Mouse (Mus musculus) gastrocnemius, postnatal 36 days (tissue): ENCODE measurements at regions not wholly inside any gene's neighbourhood (a gene's known extent, or its start where the extent isn't known, plus 50 kb on each side); places are given as distances from the start of the nearest gene placed in this dataset.
A peak's percentile ranks its signal among the peaks of the same experiment; 100 is the strongest.

ENCODE experiments used
- DNase-seq, 2 experiments: peaks; one replicate each; pipeline ENCODE4 v3.0.0; 2022
- intact Hi-C: fragments of 180-260 bp; cut with DNase I; formaldehyde crosslinking; loops from one replicate; pipeline ENCODE4 v1.15.1; 2025

DNA sequence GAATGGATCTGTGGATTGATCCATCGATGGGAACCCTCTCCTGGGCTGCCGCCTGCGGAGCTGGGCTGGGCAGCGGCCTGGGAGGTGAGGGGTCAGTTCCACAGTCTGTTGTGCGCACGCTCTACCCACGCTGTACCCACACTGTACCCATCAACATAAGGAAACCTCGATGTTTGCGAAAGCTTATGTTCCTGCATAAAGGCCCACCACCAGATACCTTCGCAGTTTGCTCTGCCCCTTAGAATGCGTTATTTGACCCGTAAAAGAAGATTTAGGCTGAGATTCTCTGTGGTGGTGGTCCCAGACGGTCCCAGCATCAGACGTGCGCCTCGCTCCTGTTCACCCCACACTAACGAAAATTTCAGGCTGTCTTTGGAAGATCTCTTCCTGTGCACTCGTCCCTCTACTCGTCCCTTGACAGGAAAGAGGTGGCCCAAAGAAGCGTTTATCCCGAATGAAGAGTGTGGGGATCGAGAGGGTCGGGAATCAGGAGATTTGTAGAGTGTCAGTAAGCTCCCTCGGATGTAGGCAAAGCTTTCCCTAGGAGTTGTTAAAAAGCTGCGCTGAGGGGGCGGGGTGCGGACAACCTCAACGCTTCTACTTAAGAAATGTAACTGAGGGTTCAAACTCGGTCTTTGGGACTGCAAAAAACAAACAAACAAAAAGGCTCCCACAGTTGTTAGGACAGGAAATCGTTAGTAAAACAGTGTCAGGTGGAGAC, 123.9 kb downstream of the Tmem161b start:
- intact Hi-C loops: loop anchor here (10.0 kb wide), 1 partner anchor 631 kb away; no protein-coding TSS in a partner anchor
- no peak for DNase-seq

DNA sequence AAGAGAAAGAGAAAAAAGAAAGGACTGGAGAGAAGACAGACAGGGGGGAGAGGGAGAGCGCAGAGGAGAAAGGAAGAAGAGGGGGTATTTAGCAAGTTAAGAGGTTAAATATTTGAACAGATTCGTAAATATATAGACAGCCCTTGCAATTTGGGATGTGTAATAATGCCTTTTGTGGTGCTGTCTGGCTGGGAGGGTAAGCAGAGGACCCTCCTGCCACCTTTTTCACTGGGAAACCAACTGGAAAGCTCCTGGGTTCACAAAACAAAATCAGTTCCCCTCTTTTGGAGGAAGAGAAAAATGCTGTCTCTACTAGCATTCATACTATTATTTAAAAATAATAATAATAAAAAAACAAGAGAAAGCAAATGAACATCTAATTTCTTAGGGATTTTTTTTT, 124.5 kb downstream of the Tmem161b start:
- no peak for DNase-seq
- intact Hi-C loops: loop anchor here (10.0 kb wide), 1 partner anchor 632 kb away; no protein-coding TSS in a partner anchor

DNA sequence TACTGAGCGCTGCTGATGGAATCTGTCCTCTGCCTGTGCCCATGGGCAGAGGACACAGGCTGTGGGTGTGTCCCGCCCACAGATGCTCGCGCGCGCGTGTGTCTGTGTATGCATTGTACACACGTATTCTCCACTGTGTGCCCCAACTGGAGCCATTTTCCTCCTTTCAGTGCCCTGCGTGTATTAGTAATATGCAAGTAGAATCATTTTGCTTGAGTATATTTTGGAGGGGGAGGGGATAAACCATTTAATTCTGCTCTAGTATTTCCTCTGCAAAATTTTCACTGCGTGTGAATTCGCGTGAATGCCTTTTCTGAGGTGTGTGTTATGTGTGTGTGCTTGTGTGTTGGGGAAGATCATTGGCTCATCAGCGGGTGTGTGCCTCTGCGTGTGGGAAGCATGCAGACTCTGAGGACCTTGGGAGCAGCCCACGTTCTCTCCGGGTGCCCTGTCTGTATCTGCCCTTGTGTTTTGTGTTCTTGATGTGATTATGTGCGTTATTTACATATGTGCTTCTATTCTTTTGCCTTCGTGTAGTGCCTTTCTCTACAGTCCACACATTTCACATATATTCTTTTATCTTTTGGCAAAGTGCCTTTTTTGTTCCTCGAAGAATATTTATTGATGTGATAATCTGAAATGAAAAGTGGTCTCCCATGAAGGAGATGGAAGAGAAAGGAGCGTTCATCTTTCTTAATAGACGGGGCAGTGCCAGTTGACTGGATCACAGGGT, 125.3 kb downstream of the Tmem161b start:
- DNase-seq: no peak
- intact Hi-C loops: loop anchor here (10.0 kb wide), 1 partner anchor 633 kb away; no protein-coding TSS in a partner anchor

DNA sequence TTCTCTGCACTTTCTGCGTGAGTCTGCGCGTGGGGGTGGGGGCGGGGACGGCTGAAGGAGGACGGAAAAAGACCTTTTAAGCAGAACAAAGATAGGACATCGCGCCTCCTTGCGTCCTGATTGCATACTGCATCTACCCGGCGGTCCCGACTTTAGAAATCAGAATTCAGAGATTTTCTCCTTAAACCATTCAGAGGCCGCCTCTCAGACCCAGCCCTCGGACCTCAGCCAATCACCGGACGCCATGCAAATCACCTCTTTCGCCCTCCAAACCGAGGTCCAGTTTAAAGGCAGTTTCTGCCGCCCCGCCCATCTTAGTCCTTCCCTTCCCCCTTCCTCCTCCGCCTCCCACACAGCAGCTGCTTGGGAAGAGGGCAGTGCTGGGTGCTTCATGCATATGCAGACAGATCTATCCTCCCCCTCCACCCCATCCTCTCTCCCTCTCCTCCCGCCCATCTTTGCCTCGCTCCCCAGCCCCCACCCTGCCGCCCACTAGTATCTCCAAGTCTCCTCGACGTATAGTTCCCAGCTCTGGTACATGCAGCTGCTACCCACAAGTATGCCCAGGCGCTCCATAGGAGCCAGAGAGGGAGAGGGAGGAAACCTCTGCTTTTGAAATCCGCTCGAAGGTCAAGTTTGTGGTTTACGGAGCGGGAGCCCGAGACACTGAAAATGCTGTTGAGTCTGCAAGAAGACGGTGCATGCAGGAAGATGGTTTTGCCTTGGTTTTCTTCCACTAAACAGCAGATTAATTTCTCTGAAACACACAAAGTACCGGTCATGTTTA, 126.0 kb downstream of the Tmem161b start:
- intact Hi-C loops: loop anchor here (10.0 kb wide), 1 partner anchor 633 kb away; no protein-coding TSS in a partner anchor
- peak; percentile 77 to 85 for DNase-seq

DNA sequence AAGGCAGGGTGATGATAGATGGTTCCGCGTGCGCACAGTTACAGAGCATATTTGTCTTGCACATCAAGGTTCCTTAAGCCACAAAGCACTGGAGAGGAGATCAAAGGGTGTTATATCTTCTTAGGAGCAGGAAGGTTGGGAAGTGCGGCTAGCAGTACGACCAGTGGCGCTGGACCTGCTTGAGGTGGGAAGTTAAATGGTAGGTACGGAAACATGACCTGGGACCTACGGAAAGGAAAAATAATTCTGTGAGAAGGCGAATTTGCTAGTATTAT, 126.5 kb downstream of the Tmem161b start:
- intact Hi-C loops: loop anchor here (10.0 kb wide), 1 partner anchor 634 kb away; no protein-coding TSS in a partner anchor
- no peak for DNase-seq

DNA sequence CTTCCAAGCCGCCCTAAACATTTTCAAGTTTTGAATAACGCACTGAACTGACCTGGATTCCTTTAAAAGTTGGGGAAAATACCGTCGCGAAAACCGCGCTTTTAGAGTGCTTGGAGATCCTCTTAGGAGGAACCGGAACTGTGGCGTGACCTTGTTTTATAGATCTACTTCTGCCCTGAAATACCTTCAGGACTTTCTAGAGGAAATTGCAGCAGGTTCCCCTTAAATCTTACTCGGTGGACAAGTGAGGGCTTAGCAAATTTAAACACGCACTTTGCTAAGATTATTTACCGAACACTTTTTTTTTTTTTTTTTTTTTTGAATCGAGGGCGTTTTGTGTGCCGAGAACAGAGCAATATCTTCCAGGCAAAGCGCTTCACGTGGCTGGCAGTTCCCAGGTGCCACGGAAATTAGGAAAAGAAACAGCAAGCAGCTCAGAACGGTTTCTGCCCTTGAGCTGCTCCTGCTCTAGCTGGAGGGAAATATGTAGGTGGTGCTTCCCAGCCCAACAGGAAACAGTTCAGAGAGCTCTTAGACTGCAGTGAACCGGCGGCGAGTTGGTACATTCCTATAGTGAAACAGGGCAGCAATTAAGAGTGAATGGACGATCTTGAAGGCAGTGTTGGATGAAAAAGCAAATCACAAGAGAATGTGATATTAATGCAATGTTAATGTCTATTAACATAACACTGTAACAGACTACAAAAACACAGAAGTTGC, 127.1 kb downstream of the Tmem161b start:
- DNase-seq: no peak
- intact Hi-C loops: loop anchor here (10.0 kb wide), 1 partner anchor 634 kb away; no protein-coding TSS in a partner anchor

DNA sequence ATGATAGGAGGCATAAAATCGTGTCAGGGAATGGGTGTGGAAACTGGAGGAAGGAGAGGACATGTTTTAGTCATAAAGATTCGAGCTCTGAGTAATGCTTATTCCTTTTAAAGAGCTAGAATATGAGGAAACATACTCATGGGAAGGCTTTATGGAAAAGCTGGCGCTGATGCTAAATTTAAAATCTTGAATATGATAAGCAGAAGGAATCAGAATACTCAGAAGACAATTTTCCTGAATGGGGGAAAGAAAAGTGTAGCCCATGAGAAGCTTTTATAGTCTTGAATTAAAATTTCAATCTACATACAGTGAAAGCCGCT, 127.6 kb downstream of the Tmem161b start:
- intact Hi-C loops: loop anchor here (10.0 kb wide), 1 partner anchor 635 kb away; no protein-coding TSS in a partner anchor
- no peak for DNase-seq

DNA sequence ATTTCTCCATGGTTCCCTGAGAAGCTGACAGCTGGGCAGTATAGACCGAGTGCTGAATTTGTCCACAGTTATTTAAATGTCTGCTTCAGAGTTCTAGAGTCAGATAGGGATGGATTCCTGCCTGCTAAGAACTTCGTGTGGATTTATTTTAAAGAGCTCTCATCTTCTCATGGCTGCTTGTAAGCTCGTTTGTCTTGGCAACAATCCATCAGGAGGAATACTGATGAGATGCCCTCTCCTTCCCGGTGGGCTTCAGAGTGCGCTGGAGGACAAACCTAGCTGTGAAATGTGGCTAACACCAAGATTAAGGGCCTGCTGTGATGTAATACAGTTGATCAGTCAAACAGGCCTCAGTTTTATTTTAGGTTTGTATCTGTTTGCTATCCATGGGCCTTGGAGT, 128.7 kb downstream of the Tmem161b start:
- DNase-seq: no peak
- intact Hi-C loops: no loop called here

DNA sequence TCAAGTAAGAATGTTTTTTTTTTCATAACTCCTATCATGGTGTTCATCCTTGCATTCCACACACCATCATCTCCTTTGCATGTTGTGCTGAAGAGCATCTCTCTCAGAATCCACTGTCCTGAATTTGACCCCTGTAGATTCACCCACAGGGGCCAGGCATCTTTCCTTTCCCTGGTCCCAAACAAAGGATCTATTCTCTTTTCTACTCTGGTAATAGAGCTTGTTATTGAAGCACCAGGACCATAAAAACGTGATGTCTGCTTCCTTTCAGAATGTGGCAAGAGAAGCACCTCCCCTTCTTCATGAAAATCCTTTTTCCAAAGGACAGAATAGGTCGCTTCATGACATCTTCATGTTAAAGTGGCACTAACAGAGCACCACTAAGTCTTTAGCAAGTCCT, 134.4 kb downstream of the Tmem161b start:
- intact Hi-C loops: no loop called here
- no peak for DNase-seq

DNA sequence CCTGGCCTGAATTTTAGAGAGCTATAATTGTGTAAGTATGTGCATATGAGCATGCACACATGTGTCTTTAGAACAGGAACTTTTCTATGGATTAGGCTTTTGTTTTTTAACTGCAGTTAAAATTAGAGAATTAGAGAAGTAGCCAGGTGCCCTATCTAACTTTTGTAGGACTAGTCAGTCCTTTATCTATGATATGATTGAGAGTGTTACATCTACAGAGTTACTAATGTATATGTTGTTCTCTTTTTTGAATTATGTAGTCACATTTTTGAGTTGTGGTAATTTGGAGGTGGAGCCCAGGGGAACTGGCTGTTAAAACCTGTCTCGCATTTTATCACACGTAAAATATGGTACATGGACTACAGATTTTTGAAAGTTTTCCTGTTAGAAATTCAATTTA, 138.4 kb downstream of the Tmem161b start:
- DNase-seq: no peak
- intact Hi-C loops: no loop called here

DNA sequence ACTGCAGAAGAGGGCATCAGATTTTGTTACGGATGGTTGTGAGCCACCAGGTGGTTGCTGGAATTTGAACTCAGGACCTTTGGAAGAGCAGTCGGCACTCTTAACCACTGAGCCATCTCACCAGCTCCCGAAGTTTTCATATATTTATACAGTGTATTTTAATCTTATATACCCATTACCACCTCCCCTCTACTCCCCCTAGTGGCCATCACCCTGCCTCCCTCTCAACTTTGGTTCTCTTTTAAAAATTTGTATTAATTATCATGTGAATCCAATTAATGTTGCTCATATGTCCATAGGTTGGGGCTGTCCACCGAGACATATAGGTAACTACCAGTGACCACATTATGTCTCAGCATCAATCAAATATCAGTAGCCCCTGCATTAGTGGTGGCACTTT, 142.0 kb downstream of the Tmem161b start:
- intact Hi-C loops: no loop called here
- no peak for DNase-seq

DNA sequence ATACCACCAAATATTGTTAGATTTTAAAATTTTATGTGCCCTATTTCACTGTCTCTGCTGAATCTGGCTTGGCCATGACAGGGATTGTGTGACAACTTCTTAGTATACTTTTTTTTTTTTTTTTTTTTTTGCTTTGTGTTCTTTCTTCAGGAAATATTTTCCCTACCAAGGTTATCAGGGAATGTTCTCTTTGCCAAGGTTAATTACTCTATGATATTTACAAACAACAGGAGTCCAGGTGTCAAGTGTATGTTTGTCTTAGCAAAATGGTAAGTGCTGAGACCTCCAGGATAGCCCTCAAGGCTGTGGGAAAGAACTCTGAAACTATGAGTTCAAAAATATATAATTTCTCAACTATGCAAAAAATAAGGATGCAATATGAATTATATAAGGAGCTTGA, 143.4 kb downstream of the Tmem161b start:
- intact Hi-C loops: no loop called here
- DNase-seq: no peak

DNA sequence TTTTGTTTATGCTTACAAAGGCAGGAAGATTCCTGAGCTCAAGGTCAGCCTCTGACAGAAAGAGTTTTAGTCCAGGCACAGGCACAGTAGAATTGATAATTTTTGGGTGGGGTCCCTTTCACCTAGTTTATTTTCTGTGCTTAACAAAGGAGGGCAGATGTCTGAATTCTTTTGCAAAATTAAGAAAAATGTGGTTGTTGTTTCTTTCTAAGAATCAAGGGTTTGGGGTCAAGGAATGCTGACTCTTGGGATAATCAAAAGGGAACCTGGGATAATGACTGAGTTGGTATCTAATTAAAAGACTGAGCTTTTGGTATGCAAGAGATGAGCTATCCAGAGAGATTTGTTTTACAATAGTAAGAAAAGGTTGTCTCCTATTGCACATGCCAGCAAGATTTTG, 143.9 kb downstream of the Tmem161b start:
- DNase-seq: no peak
- intact Hi-C loops: no loop called here

DNA sequence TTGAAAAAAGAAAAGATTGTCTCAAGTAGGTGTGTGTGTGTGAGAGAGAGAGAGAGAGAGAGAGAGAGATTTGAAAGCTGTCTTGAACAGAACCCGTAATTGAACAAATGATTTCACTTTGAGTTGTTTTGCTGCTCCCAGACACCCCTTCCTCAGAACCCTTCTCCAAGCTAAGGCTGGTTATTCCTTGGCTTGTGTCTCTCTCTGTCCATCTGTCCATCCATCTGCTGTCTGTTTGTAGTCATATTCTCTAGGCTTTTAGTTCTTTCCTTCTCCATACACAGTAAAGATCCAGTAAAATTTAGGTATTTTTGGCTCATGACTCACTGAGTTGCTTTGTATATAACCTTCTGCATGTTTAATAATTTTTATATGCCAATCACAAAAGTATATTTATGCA, 144.7 kb downstream of the Tmem161b start:
- intact Hi-C loops: no loop called here
- DNase-seq: no peak

DNA sequence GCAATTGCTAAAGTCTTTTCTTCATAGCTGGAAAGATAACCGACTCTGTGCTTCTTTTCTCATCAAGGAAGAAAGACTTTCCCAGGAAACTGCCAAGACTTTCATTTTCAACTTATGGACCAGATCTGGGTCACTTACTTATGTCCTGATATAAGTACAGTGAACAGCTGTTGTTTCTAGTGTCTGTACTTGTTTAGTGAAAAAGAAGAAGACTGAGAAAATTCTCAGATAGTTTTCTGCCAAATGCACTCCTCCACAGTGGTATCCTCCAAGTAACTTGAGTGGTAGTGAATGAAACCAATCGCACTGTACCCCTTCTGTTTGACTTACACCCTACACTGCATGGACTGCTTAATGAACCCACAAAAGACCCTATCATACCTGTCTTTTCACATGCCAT, 146.1 kb downstream of the Tmem161b start:
- DNase-seq: no peak
- intact Hi-C loops: no loop called here

DNA sequence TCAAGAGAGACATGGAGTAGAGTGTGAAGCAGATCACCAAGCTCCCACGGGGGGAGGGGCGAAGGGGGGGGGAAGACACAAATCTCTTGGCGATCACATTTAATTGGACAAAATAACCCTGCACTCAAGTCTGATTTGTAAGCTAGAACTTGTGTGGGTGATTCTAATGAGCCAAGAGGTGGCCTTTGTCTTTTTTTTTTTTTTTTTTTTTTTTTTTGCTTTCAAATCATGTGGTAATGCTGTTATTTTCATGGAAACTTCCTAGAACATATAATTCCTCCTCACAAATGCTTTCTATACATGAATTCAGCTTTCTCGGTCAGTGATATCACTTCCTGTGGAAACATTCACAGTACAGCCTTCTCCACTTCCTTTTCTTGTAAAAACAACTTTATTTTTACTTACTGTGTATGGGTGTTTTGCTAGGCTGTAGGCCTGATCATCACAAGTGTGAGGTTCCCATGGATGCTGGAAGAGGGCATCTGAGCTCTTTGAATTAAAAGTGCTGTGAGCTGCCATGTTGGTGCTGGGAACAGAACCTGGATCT, 152.7 kb downstream of the Tmem161b start:
- DNase-seq: no peak
- intact Hi-C loops: no loop called here

DNA sequence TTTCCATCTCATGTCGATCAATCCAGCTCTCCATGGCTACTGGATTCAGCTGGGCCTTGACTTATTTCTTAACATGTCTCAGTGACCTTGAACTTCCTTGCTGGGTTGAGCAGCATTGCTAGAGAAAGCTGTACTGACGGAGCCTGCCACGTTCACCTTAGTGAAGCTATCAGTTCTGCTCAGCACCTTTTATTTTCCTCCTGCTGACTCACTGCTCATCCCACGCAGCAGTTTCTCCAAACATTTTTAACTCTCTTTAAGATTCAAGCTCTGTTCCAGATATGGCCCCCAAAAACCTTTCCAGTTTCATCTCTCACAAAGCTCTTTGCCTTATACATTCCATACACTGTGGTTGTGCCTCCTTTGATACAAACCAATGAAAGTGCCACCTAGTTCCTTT, 153.8 kb downstream of the Tmem161b start:
- no peak for DNase-seq
- intact Hi-C loops: no loop called here

DNA sequence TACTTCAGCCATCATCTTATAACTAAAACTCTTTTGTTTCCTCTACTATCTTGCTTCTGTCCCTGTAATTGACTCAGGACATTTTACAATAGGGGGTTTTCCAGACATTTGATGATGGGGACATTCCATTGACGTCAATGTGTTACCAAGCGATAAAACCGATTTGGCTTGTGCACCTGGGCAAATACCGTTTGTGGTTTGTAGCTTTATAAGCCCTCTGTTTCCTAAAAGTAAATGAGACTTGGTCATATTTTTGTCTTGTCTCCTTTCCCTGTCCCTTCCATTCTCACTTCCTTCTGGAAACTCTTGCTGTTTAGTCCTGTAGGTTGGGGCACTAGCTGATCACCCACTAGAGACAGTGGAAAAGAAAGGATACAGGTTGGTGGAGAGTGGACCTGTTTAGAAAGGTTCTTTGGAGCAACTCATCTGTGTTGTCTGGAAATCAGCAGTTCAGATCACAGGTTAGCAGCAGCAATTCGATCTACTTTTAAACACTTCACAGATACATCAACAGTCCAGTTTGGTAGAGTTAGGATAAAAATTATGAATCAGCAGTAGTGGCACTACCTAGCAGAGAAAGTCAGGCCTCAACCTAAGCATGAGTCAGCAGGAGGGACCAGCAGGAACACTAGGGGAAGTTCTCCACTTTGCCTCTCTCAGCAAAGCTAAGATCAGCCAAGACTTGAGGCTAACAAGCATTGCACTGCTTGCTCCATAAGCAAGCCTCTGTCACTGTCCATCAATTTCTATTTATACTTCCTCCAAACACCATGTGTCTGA, 156.6 kb downstream of the Tmem161b start:
- intact Hi-C loops: no loop called here

DNA sequence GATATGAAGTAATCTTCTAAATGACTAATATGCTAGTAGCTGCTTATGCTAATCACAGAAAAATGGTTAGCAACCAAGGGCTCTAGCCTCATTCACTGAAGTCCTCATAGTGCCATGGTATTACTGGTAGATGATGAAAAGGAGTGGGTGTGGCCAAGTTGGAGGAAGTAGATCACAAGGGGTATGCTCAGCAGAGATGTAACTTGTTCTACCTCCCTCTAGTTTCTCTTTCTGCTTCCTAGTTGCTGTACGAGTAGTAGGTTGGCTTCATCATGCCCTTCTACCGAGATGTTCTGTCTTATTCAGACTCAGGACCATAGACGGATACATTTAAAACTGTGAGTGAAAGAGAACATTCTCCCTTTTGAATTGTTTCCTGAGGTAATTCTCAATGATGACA, 169.5 kb downstream of the Tmem161b start:
- DNase-seq: no peak
- intact Hi-C loops: no loop called here

More for the DNA sequence above, 156.6 kb downstream of the Tmem161b start:
- no peak for DNase-seq
